Mouse (Mus musculus) olfactory bulb, adult 2 months (tissue): ENCODE data around the gene Efna2.

Source experiments
- CTCF ChIP-seq: fragments of 200-500 bp; IDR thresholded peaks from 2 replicates; pipeline ENCODE4 v1.5.1; 2012; ENCODE audit warnings: low read depth, mild to moderate bottlenecking, low read length, moderate library complexity; ENCODE audit not compliant: insufficient read depth
- POLR2A ChIP-seq: fragments of 200-500 bp; IDR thresholded peaks from 2 replicates; pipeline ENCODE4 v1.6.1; 2012; ENCODE audit warnings: mild to moderate bottlenecking, low read depth, low read length, moderate library complexity; ENCODE audit not compliant: insufficient read depth

- TF ChIP-seq CTCF (no peak), POLR2A (peak; percentile 99)
Measured at GRCm38 (mm10) chr10:80167460-80168037, 11.7 kb upstream of the Efna2 start.
